Mouse (Mus musculus): ENCODE data around the gene BC048562. TPM values are rescaled to one million over a fixed set of nuclear protein-coding genes. Genes with fewer than 3 reads are reported as not detected.

Gene BC048562
- total and polyA plus RNA-seq, 3 experiments = not detected

Other genes starting within 250 kb of the BC048562 start
- 1 to 10 TPM; 5.0 to 5.2 TPM for gene Bsn, start 246.1 kb upstream of the BC048562 start, total RNA-seq (2021)
- 4.1 and 4.3 TPM in 2 replicates for gene Bsn, start 246.1 kb upstream of the BC048562 start, polyA plus RNA-seq (2012; rRNA removed)
- 100 to 1,000 TPM; 143 to 148 TPM for gene Dag1, start 172.5 kb upstream of the BC048562 start, total RNA-seq (2021)
- 59.3 and 86.5 TPM in 2 replicates for gene Dag1, start 172.5 kb upstream of the BC048562 start, polyA plus RNA-seq (2012; rRNA removed)
- gene Nicn1, start 146.1 kb upstream of the BC048562 start, total RNA-seq (2021) = 10 to 100 TPM; 17.5 to 24.9 TPM
- gene Nicn1, start 146.1 kb upstream of the BC048562 start, polyA plus RNA-seq (2012; rRNA removed) = 16.6 and 18.8 TPM in 2 replicates
- 1 to 10 TPM; 3.3 to 5.5 TPM for gene Amt, start 139.6 kb upstream of the BC048562 start, total RNA-seq (2021)
- 2.2 and 2.6 TPM in 2 replicates for gene Amt, start 139.6 kb upstream of the BC048562 start, polyA plus RNA-seq (2012; rRNA removed)
- gene Rhoa, start 130.4 kb upstream of the BC048562 start, total RNA-seq (2021) = 100 to 1,000 TPM; 355 to 363 TPM
- gene Rhoa, start 130.4 kb upstream of the BC048562 start, polyA plus RNA-seq (2012; rRNA removed) = 169 and 187 TPM in 2 replicates
- 10 to 100 TPM; 31.3 to 56.7 TPM for gene Tcta, start 130.3 kb upstream of the BC048562 start, total RNA-seq (2021)
- 42.8 and 46.3 TPM in 2 replicates for gene Tcta, start 130.3 kb upstream of the BC048562 start, polyA plus RNA-seq (2012; rRNA removed)
- 100 to 1,000 TPM; 694 to 927 TPM for gene Gpx1, start 97.6 kb upstream of the BC048562 start, total RNA-seq (2021)
- gene Gpx1, start 97.6 kb upstream of the BC048562 start, polyA plus RNA-seq (2012; rRNA removed) = 1,573 and 1,924 TPM in 2 replicates
- gene Usp4, start 88.6 kb upstream of the BC048562 start, total RNA-seq (2021) = 100 to 1,000 TPM; 100 to 122 TPM
- gene Usp4, start 88.6 kb upstream of the BC048562 start, polyA plus RNA-seq (2012; rRNA removed) = 47.0 and 52.3 TPM in 2 replicates
- gene 1700102P08Rik, start 43.7 kb upstream of the BC048562 start, total RNA-seq (2021) = 1 to 10 TPM in 1 of 2 experiments, under 1 TPM in 1; 0.52 to 1.8 TPM
- 0.37 and 0.86 TPM in 2 replicates for gene 1700102P08Rik, start 43.7 kb upstream of the BC048562 start, polyA plus RNA-seq (2012; rRNA removed)
- gene Ccdc36, start 8.0 kb upstream of the BC048562 start, total RNA-seq (2021) = not detected
- gene Ccdc36, start 8.0 kb upstream of the BC048562 start, polyA plus RNA-seq (2012; rRNA removed) = not detected in 2 replicates
- gene Ccdc71, start 24.0 kb downstream of the BC048562 start, total RNA-seq (2021) = 10 to 100 TPM; 27.8 to 46.5 TPM
- gene Ccdc71, start 24.0 kb downstream of the BC048562 start, polyA plus RNA-seq (2012; rRNA removed) = 23.0 and 28.1 TPM in 2 replicates
- 10 to 100 TPM; 19.4 to 24.5 TPM for gene Klhdc8b, start 25.1 kb downstream of the BC048562 start, total RNA-seq (2021)
- 73.1 and 81.9 TPM in 2 replicates for gene Klhdc8b, start 25.1 kb downstream of the BC048562 start, polyA plus RNA-seq (2012; rRNA removed)
- 100 to 1,000 TPM in 1 of 2 experiments, 10 to 100 TPM in 1; 94.0 to 107 TPM for gene Lamb2, start 43.3 kb downstream of the BC048562 start, total RNA-seq (2021)
- 136 and 150 TPM in 2 replicates for gene Lamb2, start 43.3 kb downstream of the BC048562 start, polyA plus RNA-seq (2012; rRNA removed)
- 100 to 1,000 TPM; 172 to 248 TPM for gene Usp19, start 54.1 kb downstream of the BC048562 start, total RNA-seq (2021)
- gene Usp19, start 54.1 kb downstream of the BC048562 start, polyA plus RNA-seq (2012; rRNA removed) = 221 and 261 TPM in 2 replicates
- 100 to 1,000 TPM; 186 to 192 TPM for gene Qars, start 71.2 kb downstream of the BC048562 start, total RNA-seq (2021)
- gene Qars, start 71.2 kb downstream of the BC048562 start, polyA plus RNA-seq (2012; rRNA removed) = 173 and 186 TPM in 2 replicates
- 100 to 1,000 TPM; 105 to 126 TPM for gene Qrich1, start 80.3 kb downstream of the BC048562 start, total RNA-seq (2021)
- gene Qrich1, start 80.3 kb downstream of the BC048562 start, polyA plus RNA-seq (2012; rRNA removed) = 119 and 129 TPM in 2 replicates
- gene Impdh2, start 123.8 kb downstream of the BC048562 start, total RNA-seq (2021) = 100 to 1,000 TPM in 1 of 2 experiments, 10 to 100 TPM in 1; 75.6 to 123 TPM
- 93.8 and 121 TPM in 2 replicates for gene Impdh2, start 123.8 kb downstream of the BC048562 start, polyA plus RNA-seq (2012; rRNA removed)
- 10 to 100 TPM; 60.7 to 68.7 TPM for gene Ndufaf3, start 131.0 kb downstream of the BC048562 start, total RNA-seq (2021)
- gene Ndufaf3, start 131.0 kb downstream of the BC048562 start, polyA plus RNA-seq (2012; rRNA removed) = 76.7 and 98.4 TPM in 2 replicates
- gene Dalrd3, start 133.4 kb downstream of the BC048562 start, total RNA-seq (2021) = 10 to 100 TPM; 67.2 to 70.7 TPM
- 325 and 372 TPM in 2 replicates for gene Dalrd3, start 133.4 kb downstream of the BC048562 start, polyA plus RNA-seq (2012; rRNA removed)
- gene Wdr6, start 142.3 kb downstream of the BC048562 start, total RNA-seq (2021) = 100 to 1,000 TPM in 1 of 2 experiments, 10 to 100 TPM in 1; 91.5 to 126 TPM
- gene Wdr6, start 142.3 kb downstream of the BC048562 start, polyA plus RNA-seq (2012; rRNA removed) = 132 and 151 TPM in 2 replicates
- 1 to 10 TPM; 7.1 to 8.3 TPM for gene P4htm, start 161.2 kb downstream of the BC048562 start, total RNA-seq (2021)
- 14.7 and 17.2 TPM in 2 replicates for gene P4htm, start 161.2 kb downstream of the BC048562 start, polyA plus RNA-seq (2012; rRNA removed)
- 10 to 100 TPM; 52.0 to 74.6 TPM for gene Arih2, start 212.9 kb downstream of the BC048562 start, total RNA-seq (2021)
- gene Arih2, start 212.9 kb downstream of the BC048562 start, polyA plus RNA-seq (2012; rRNA removed) = 19.7 and 23.9 TPM in 2 replicates
- 100 to 1,000 TPM; 123 to 170 TPM for gene Slc25a20, start 225.6 kb downstream of the BC048562 start, total RNA-seq (2021)
- gene Slc25a20, start 225.6 kb downstream of the BC048562 start, polyA plus RNA-seq (2012; rRNA removed) = 38.0 and 46.7 TPM in 2 replicates

Data from adrenal gland, adult 2 months (tissue).